Mouse (Mus musculus) erythroblast, adult 5-6 weeks (primary cell): ENCODE measurements around the gene Izumo1. TPM values are rescaled to one million over a fixed set of nuclear protein-coding genes. Genes with fewer than 3 reads are reported as not detected.

ENCODE experiments used
- ATAC-seq: replicated peaks from 2 replicates; pipeline ENCODE4 v1.8.0; 2016; ENCODE audit warnings: moderate number of reproducible peaks, mild to moderate bottlenecking, moderate TSS enrichment, inconsistent platforms; ENCODE audit not compliant: poor library complexity, low FRiP score, severe bottlenecking
- total RNA-seq, 2 experiments: library from RNA; stranded (forward) in 1 of 2; stranded (reverse) in 1 of 2; fragments of 150-400 nt in 1 of 2; fragments of 200-764, 138-1000 nt in 1 of 2; gene quantifications; 2 replicates each; pipeline versions ENCODE4 v1.2.3 to v1.2.4; 2015 to 2017; ENCODE audit warnings: low replicate concordance in 2 of 2

Izumo1 gene
- total RNA-seq, 2 experiments from 2014 or later = not detected

DNA sequence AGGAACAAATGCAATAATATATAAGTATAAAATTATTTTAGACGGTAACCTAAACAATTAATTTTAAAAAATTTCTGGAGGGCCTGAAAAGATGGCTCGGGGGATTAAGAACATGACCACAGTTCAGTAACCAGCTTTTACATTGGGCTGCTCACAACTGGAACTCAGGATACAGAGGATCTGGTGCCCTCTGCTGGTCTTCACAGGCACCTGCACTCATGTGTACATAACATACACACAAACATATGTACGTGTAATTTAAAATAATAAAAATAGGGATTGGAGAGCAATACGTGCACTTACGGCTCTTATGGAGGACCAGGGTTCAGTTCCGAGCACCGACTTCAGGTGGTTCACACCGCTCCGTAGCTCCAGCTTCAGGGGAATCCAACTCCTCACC is 47.3 kb downstream of the Izumo1 start:
- ATAC-seq = no peak

DNA sequence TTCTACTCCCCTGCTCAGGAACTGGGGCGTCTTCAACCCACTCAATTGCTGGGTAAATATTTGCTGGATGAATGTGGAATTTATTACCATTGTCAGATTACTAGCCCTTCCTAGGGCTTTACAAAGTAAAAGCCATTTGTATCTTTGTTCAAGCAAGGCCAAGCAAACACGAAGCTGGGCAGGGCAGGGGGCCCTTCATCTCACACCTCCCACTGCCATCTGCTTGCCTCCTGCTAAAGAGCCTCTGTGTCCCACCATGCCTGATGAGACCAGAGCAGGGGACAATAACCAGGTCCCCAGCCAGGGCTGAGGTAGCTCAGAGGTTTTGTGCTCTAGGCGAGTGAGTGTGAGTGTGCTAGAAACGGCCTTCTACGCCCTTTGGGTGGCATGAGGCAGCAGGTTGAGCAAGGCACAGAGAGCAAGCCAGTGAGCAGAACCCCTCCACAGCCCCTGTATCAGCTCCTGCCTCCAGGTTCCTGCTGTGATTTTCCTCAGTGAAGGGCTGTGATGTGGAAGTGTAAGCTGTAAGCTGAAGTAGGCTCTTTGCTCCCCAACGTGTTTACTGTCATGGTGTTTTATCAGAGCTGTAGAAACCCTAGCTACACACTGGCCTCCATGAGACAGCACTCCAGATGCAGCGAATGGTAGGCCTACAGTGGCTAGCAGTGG is 56.1 kb downstream of the Izumo1 start:
- no peak for ATAC-seq

Other genes with a start within 250 kb of the Izumo1 start
Only the 30 nearest of the 34 such genes appear.
- not detected in 2 replicates for gene Lhb, start 201.0 kb upstream of the Izumo1 start, total RNA-seq (2015; ENCODE audit: low replicate concordance)
- gene Lhb, start 201.0 kb upstream of the Izumo1 start, total RNA-seq (2017; ENCODE audit: low replicate concordance) = not detected in 2 replicates
- gene Gys1, start 187.0 kb upstream of the Izumo1 start, total RNA-seq (2015; ENCODE audit: low replicate concordance) = 11.7 and 13.2 TPM in 2 replicates
- gene Gys1, start 187.0 kb upstream of the Izumo1 start, total RNA-seq (2017; ENCODE audit: low replicate concordance) = 4.6 and 8.9 TPM in 2 replicates
- gene Ruvbl2, start 183.7 kb upstream of the Izumo1 start, total RNA-seq (2015; ENCODE audit: low replicate concordance) = 54.1 and 63.4 TPM in 2 replicates
- 23.1 and 50.1 TPM in 2 replicates for gene Ruvbl2, start 183.7 kb upstream of the Izumo1 start, total RNA-seq (2017; ENCODE audit: low replicate concordance)
- gene Ftl1, start 161.9 kb upstream of the Izumo1 start, total RNA-seq (2015; ENCODE audit: low replicate concordance) = 1,430 and 1,622 TPM in 2 replicates
- gene Ftl1, start 161.9 kb upstream of the Izumo1 start, total RNA-seq (2017; ENCODE audit: low replicate concordance) = 705 and 987 TPM in 2 replicates
- gene Bax, start 154.9 kb upstream of the Izumo1 start, total RNA-seq (2015; ENCODE audit: low replicate concordance) = 8.6 and 12.7 TPM in 2 replicates
- gene Bax, start 154.9 kb upstream of the Izumo1 start, total RNA-seq (2017; ENCODE audit: low replicate concordance) = 9.7 and 11.8 TPM in 2 replicates
- gene Tulp2, start 139.9 kb upstream of the Izumo1 start, total RNA-seq (2015; ENCODE audit: low replicate concordance) = not detected in 2 replicates
- gene Tulp2, start 139.9 kb upstream of the Izumo1 start, total RNA-seq (2017; ENCODE audit: low replicate concordance) = 0.42 TPM in 1 of 2 replicates, not detected in the other
- gene Gm45808, start 135.0 kb upstream of the Izumo1 start, total RNA-seq (2015; ENCODE audit: low replicate concordance) = not detected in 2 replicates
- gene Gm45808, start 135.0 kb upstream of the Izumo1 start, total RNA-seq (2017; ENCODE audit: low replicate concordance) = not detected in 2 replicates
- 3.3 TPM in 2 replicates for gene Dhdh, start 133.0 kb upstream of the Izumo1 start, total RNA-seq (2015; ENCODE audit: low replicate concordance)
- 2.1 and 2.3 TPM in 2 replicates for gene Dhdh, start 133.0 kb upstream of the Izumo1 start, total RNA-seq (2017; ENCODE audit: low replicate concordance)
- gene Nucb1, start 111.4 kb upstream of the Izumo1 start, total RNA-seq (2015; ENCODE audit: low replicate concordance) = 83.0 and 88.6 TPM in 2 replicates
- 487 and 671 TPM in 2 replicates for gene Nucb1, start 111.4 kb upstream of the Izumo1 start, total RNA-seq (2017; ENCODE audit: low replicate concordance)
- gene Ppp1r15a, start 95.5 kb upstream of the Izumo1 start, total RNA-seq (2015; ENCODE audit: low replicate concordance) = 1,095 and 1,392 TPM in 2 replicates
- 1,351 and 1,490 TPM in 2 replicates for gene Ppp1r15a, start 95.5 kb upstream of the Izumo1 start, total RNA-seq (2017; ENCODE audit: low replicate concordance)
- gene Plekha4, start 95.5 kb upstream of the Izumo1 start, total RNA-seq (2015; ENCODE audit: low replicate concordance) = 1.3 TPM in 1 of 2 replicates, not detected in the other
- 2.8 and 9.9 TPM in 2 replicates for gene Plekha4, start 95.5 kb upstream of the Izumo1 start, total RNA-seq (2017; ENCODE audit: low replicate concordance)
- not detected in 2 replicates for gene Hsd17b14, start 66.9 kb upstream of the Izumo1 start, total RNA-seq (2015; ENCODE audit: low replicate concordance)
- gene Hsd17b14, start 66.9 kb upstream of the Izumo1 start, total RNA-seq (2017; ENCODE audit: low replicate concordance) = not detected in 2 replicates
- 5.8 and 9.0 TPM in 2 replicates for gene Bcat2, start 51.7 kb upstream of the Izumo1 start, total RNA-seq (2015; ENCODE audit: low replicate concordance)
- gene Bcat2, start 51.7 kb upstream of the Izumo1 start, total RNA-seq (2017; ENCODE audit: low replicate concordance) = 10.7 and 11.2 TPM in 2 replicates
- gene Fgf21, start 6.3 kb upstream of the Izumo1 start, total RNA-seq (2015; ENCODE audit: low replicate concordance) = not detected in 2 replicates
- gene Fgf21, start 6.3 kb upstream of the Izumo1 start, total RNA-seq (2017; ENCODE audit: low replicate concordance) = not detected in 2 replicates
- not detected in 2 replicates for gene Fut1, start 4.5 kb upstream of the Izumo1 start, total RNA-seq (2015; ENCODE audit: low replicate concordance)
- not detected in 2 replicates for gene Fut1, start 4.5 kb upstream of the Izumo1 start, total RNA-seq (2017; ENCODE audit: low replicate concordance)
- gene Rasip1, start 5.7 kb downstream of the Izumo1 start, total RNA-seq (2015; ENCODE audit: low replicate concordance) = not detected in 2 replicates
- not detected in 2 replicates for gene Rasip1, start 5.7 kb downstream of the Izumo1 start, total RNA-seq (2017; ENCODE audit: low replicate concordance)
- gene Mamstr, start 18.2 kb downstream of the Izumo1 start, total RNA-seq (2015; ENCODE audit: low replicate concordance) = not detected in 2 replicates
- not detected in 2 replicates for gene Mamstr, start 18.2 kb downstream of the Izumo1 start, total RNA-seq (2017; ENCODE audit: low replicate concordance)
- not detected in 2 replicates for gene Fut2, start 44.6 kb downstream of the Izumo1 start, total RNA-seq (2015; ENCODE audit: low replicate concordance)
- gene Fut2, start 44.6 kb downstream of the Izumo1 start, total RNA-seq (2017; ENCODE audit: low replicate concordance) = not detected in 2 replicates
- not detected in 2 replicates for gene Ntn5, start 62.2 kb downstream of the Izumo1 start, total RNA-seq (2015; ENCODE audit: low replicate concordance)
- gene Ntn5, start 62.2 kb downstream of the Izumo1 start, total RNA-seq (2017; ENCODE audit: low replicate concordance) = not detected in 2 replicates
- not detected in 2 replicates for gene Sec1, start 72.6 kb downstream of the Izumo1 start, total RNA-seq (2015; ENCODE audit: low replicate concordance)
- gene Sec1, start 72.6 kb downstream of the Izumo1 start, total RNA-seq (2017; ENCODE audit: low replicate concordance) = not detected in 2 replicates
- not detected in 2 replicates for gene Car11, start 78.0 kb downstream of the Izumo1 start, total RNA-seq (2015; ENCODE audit: low replicate concordance)
- not detected in 2 replicates for gene Car11, start 78.0 kb downstream of the Izumo1 start, total RNA-seq (2017; ENCODE audit: low replicate concordance)
- 1.5 and 1.9 TPM in 2 replicates for gene Dbp, start 83.3 kb downstream of the Izumo1 start, total RNA-seq (2015; ENCODE audit: low replicate concordance)
- gene Dbp, start 83.3 kb downstream of the Izumo1 start, total RNA-seq (2017; ENCODE audit: low replicate concordance) = 0.77 and 2.2 TPM in 2 replicates
- gene Rpl18, start 93.6 kb downstream of the Izumo1 start, total RNA-seq (2015; ENCODE audit: low replicate concordance) = 423 and 424 TPM in 2 replicates
- gene Rpl18, start 93.6 kb downstream of the Izumo1 start, total RNA-seq (2017; ENCODE audit: low replicate concordance) = 286 and 289 TPM in 2 replicates
- gene Sphk2, start 96.2 kb downstream of the Izumo1 start, total RNA-seq (2015; ENCODE audit: low replicate concordance) = 4.6 and 7.9 TPM in 2 replicates
- 2.1 and 2.6 TPM in 2 replicates for gene Sphk2, start 96.2 kb downstream of the Izumo1 start, total RNA-seq (2017; ENCODE audit: low replicate concordance)
- not detected in 2 replicates for gene Fam83e, start 99.4 kb downstream of the Izumo1 start, total RNA-seq (2015; ENCODE audit: low replicate concordance)
- not detected in 2 replicates for gene Fam83e, start 99.4 kb downstream of the Izumo1 start, total RNA-seq (2017; ENCODE audit: low replicate concordance)
- not detected in 2 replicates for gene Spaca4, start 104.0 kb downstream of the Izumo1 start, total RNA-seq (2015; ENCODE audit: low replicate concordance)
- gene Spaca4, start 104.0 kb downstream of the Izumo1 start, total RNA-seq (2017; ENCODE audit: low replicate concordance) = not detected in 2 replicates
- not detected in 2 replicates for gene Lmtk3, start 161.9 kb downstream of the Izumo1 start, total RNA-seq (2015; ENCODE audit: low replicate concordance)
- gene Lmtk3, start 161.9 kb downstream of the Izumo1 start, total RNA-seq (2017; ENCODE audit: low replicate concordance) = not detected in 2 replicates
- gene Sult2b1, start 162.9 kb downstream of the Izumo1 start, total RNA-seq (2015; ENCODE audit: low replicate concordance) = not detected in 2 replicates
- not detected in 2 replicates for gene Sult2b1, start 162.9 kb downstream of the Izumo1 start, total RNA-seq (2017; ENCODE audit: low replicate concordance)
- 10.6 and 10.7 TPM in 2 replicates for gene Cyth2, start 192.8 kb downstream of the Izumo1 start, total RNA-seq (2015; ENCODE audit: low replicate concordance)
- gene Cyth2, start 192.8 kb downstream of the Izumo1 start, total RNA-seq (2017; ENCODE audit: low replicate concordance) = 11.6 and 14.5 TPM in 2 replicates
- 0.38 TPM in 1 of 2 replicates, not detected in the other for gene Kcnj14, start 203.0 kb downstream of the Izumo1 start, total RNA-seq (2015; ENCODE audit: low replicate concordance)
- 0.09 TPM in 1 of 2 replicates, not detected in the other for gene Kcnj14, start 203.0 kb downstream of the Izumo1 start, total RNA-seq (2017; ENCODE audit: low replicate concordance)